In genomic region chr14:57409106-57409505, GRCm38 (mm10) we compare ENCODE assay signal across 12 mouse cellular contexts. TPM values are rescaled to one million over a fixed set of nuclear protein-coding genes. Genes with fewer than 3 reads are reported as not detected.
DNase-seq lines count a peak whose midpoint lies in the region; ATAC-seq and TF ChIP-seq lines count a peak whose summit lies in the region.
"Had no signal": no experiment of that assay in that cellular context is flagged by ENCODE, and none has a peak within 500 bp of the region (broad histone marks: within the 10 kb centered on the region; RNA-seq: fewer than 3 reads in every experiment).

No protein-coding gene starts in this region.

- peak; percentile 60 for DNase-seq in kidney, postnatal 0 days (ENCODE audit: low spot score)
- DNase-seq in kidney, postnatal 10 days = no peak
- DNase-seq in A20 (ENCODE audit: low read depth, low spot score) = peak; percentile 26
- no peak for DNase-seq in ES-E14 (ENCODE audit: low read depth, low spot score)
- no peak for DNase-seq in ovary, postnatal 36 days (ENCODE audit: low spot score)
- DNase-seq in frontal cortex, postnatal 36 days (ENCODE audit: low spot score in 2 of 2) = no peak
- DNase-seq: adrenal gland, adult 2 months; gastrocnemius, postnatal 25 days had no signal

- H3K4me1 ChIP-seq in kidney, postnatal 0 days (replicated peaks; ENCODE audit: insufficient read depth, low read length) = no peaks in the 10 kb centered on the region
- H3K4me1 ChIP-seq in ES-E14 (ENCODE audit: control insufficient read depth in 2 of 2, insufficient read depth in 2 of 2, low read length in 2 of 2, poor library complexity in 1 of 2) = peaks cover 0 to 5% of the 10 kb centered on the region in 2 experiments; a peak in 2 of 4 replicates
- H3K4me1 ChIP-seq in hindbrain, embryonic 16.5 days (ENCODE audit: control insufficient read depth, insufficient read depth, low read depth, low read length) = peaks cover 7% of the 10 kb centered on the region

- H3K9me3 ChIP-seq in kidney, postnatal 0 days (replicated peaks; ENCODE audit: low read length) = no peaks in the 10 kb centered on the region
- no peaks in the 10 kb centered on the region for H3K9me3 ChIP-seq in ES-E14 (ENCODE audit: control insufficient read depth, insufficient read depth, low read depth, low read length)
- no peaks in the 10 kb centered on the region for H3K9me3 ChIP-seq in hindbrain, embryonic 16.5 days (ENCODE audit: control insufficient read depth, low read length)
- H3K9me3 ChIP-seq: kidney, embryonic 15.5 days; limb, embryonic 15.5 days had no signal

- no peaks in the 10 kb centered on the region for H3K27me3 ChIP-seq in kidney, postnatal 0 days (ENCODE audit: insufficient read depth, low read length)
- no peaks in the 10 kb centered on the region for H3K27me3 ChIP-seq in hindbrain, embryonic 16.5 days (replicated peaks; ENCODE audit: control insufficient read depth, insufficient read depth, low read length)
- H3K27me3 ChIP-seq: kidney, embryonic 15.5 days; limb, embryonic 15.5 days had no signal

- no peak overlapping the region for H3K4me3 ChIP-seq in kidney, postnatal 0 days (replicated peaks; ENCODE audit: low read depth, low read length)
- H3K4me3 ChIP-seq in ES-E14 (ENCODE audit: insufficient read depth in 1 of 2, low read depth in 1 of 2, low read length in 2 of 2, poor library complexity in 1 of 2, severe bottlenecking in 1 of 2) = no peak overlapping the region
- H3K4me3 ChIP-seq in hindbrain, embryonic 16.5 days (ENCODE audit: low read length) = peak overlapping the region; percentile 19; the same call in 1 of the 2 replicates
- H3K4me3 ChIP-seq: kidney, embryonic 15.5 days; limb, embryonic 15.5 days had no signal

- H3K9ac ChIP-seq in kidney, postnatal 0 days (ENCODE audit: low read depth, low read length) = no peak overlapping the region
- no peak overlapping the region for H3K9ac ChIP-seq in ES-E14 (ENCODE audit: insufficient read depth, low read depth, low read length, poor library complexity, severe bottlenecking)
- no peak overlapping the region for H3K9ac ChIP-seq in hindbrain, embryonic 16.5 days (ENCODE audit: low read depth, low read length)
- H3K9ac ChIP-seq: kidney, embryonic 15.5 days; limb, embryonic 15.5 days had no signal

- in situ Hi-C loops in ES-E14 (cut with MboI; ENCODE audit: low sequenced_read_pairs in 2 of 2, unreplicated experiment in 2 of 2) = no loop called here

- ATAC-seq in kidney, postnatal 0 days (replicated peaks; ENCODE audit: low FRiP score, low read depth) = no peak
- peak; percentile 63; the same call in 1 of the 2 replicates for ATAC-seq in hindbrain, embryonic 16.5 days
- no peak for ATAC-seq in granulocyte monocyte progenitor cell, adult 5-6 weeks (replicated peaks; ENCODE audit: poor library complexity, severe bottlenecking)

- no peak overlapping the region for H3K27ac ChIP-seq in kidney, postnatal 0 days
- no peak overlapping the region for H3K27ac ChIP-seq in ES-E14 (ENCODE audit: insufficient read depth, low read depth, low read length, poor library complexity, severe bottlenecking)
- no peak overlapping the region for H3K27ac ChIP-seq in hindbrain, embryonic 16.5 days (ENCODE audit: low read depth, low read length)
- H3K27ac ChIP-seq: kidney, embryonic 15.5 days; limb, embryonic 15.5 days had no signal

- H3K4me2 ChIP-seq in kidney, postnatal 0 days (ENCODE audit: low read length) = no peak overlapping the region
- peak overlapping the region; percentile 38 for H3K4me2 ChIP-seq in hindbrain, embryonic 16.5 days (ENCODE audit: low read length)
- H3K4me2 ChIP-seq: kidney, embryonic 15.5 days; limb, embryonic 15.5 days had no signal

- 9% methylated on average over 6 of the region's 6 CpGs for WGBS in kidney, postnatal 0 days
- WGBS in hindbrain, embryonic 16.5 days = 17% methylated on average over 6 of the region's 6 CpGs

- no peaks in the 10 kb centered on the region for H3K36me3 ChIP-seq in kidney, postnatal 0 days (ENCODE audit: insufficient read depth, low read length)
- H3K36me3 ChIP-seq in ES-E14 (ENCODE audit: control insufficient read depth, insufficient read depth, low read length, poor library complexity, severe bottlenecking) = no peaks in the 10 kb centered on the region
- H3K36me3 ChIP-seq in hindbrain, embryonic 16.5 days (ENCODE audit: control insufficient read depth, insufficient read depth, low read length) = no peaks in the 10 kb centered on the region
- H3K36me3 ChIP-seq: kidney, embryonic 15.5 days; limb, embryonic 15.5 days had no signal

- peak; percentile 43; the same call in 1 of the 2 replicates for TF ChIP-seq CTCF in kidney, postnatal 0 days (IDR thresholded peaks at IDR 0.05; ENCODE audit: low read depth)

TF ChIP-seq in ES-E14, 5 proteins besides CTCF, POLR2A, EP300 and RAD21:
- TF ChIP-seq HCFC1 (IDR thresholded peaks at IDR 0.05; ENCODE audit: borderline replicate concordance, insufficient read depth, low read length) = no peak
- no peak for TF ChIP-seq CHD2 (IDR thresholded peaks at IDR 0.05; ENCODE audit: low read depth, low read length)
- TF ChIP-seq MAFK (IDR thresholded peaks at IDR 0.05; ENCODE audit: insufficient read depth, low read depth, low read length) = no peak
- TF ChIP-seq ZC3H11A (IDR thresholded peaks at IDR 0.05; ENCODE audit: borderline replicate concordance, low read depth, low read length) = no peak
- TF ChIP-seq ZNF384 (IDR thresholded peaks at IDR 0.05; ENCODE audit: low read depth, low read length) = peak; percentile 70

RNA-seq across cellular contexts. Expression of gene Cryl1, which starts 10.8 kb away (rescaled TPM):
- polyA plus RNA-seq in kidney, postnatal 0 days (2015; fragmentation: Nextera tagmentation; extraction: Ambion mirVana) = 100 and 105 TPM in 2 replicates
- total RNA-seq in ES-E14 (2012; rRNA removed) = 4.1 and 8.4 TPM in 2 replicates
- polyA plus RNA-seq in hindbrain, embryonic 16.5 days (2015; fragmentation: Nextera tagmentation; extraction: Ambion mirVana) = 13.2 and 15.4 TPM in 2 replicates
- total RNA-seq in granulocyte monocyte progenitor cell, adult 5-6 weeks (2014; fragmentation: Nextera tagmentation) = 15.3 and 28.5 TPM in 2 replicates
- total RNA-seq in granulocyte monocyte progenitor cell, adult 5-6 weeks (2017) = 10.4 and 26.5 TPM in 2 replicates

RNA-seq across cellular contexts. Expression of gene Ift88, which starts 14.8 kb away (rescaled TPM):
- 9.3 and 10.8 TPM in 2 replicates for polyA plus RNA-seq in kidney, postnatal 0 days (2015; fragmentation: Nextera tagmentation; extraction: Ambion mirVana)
- 3.6 and 11.0 TPM in 2 replicates for total RNA-seq in ES-E14 (2012; rRNA removed)
- polyA plus RNA-seq in hindbrain, embryonic 16.5 days (2015; fragmentation: Nextera tagmentation; extraction: Ambion mirVana) = 15.0 and 15.1 TPM in 2 replicates
- 6.5 and 8.6 TPM in 2 replicates for total RNA-seq in granulocyte monocyte progenitor cell, adult 5-6 weeks (2014; fragmentation: Nextera tagmentation)
- 10.3 and 11.5 TPM in 2 replicates for total RNA-seq in granulocyte monocyte progenitor cell, adult 5-6 weeks (2017)

Comparison
In these comparisons a context has a peak if more than half of its experiments do, and no peak if none do; other contexts are left out.
1. DNase-seq: peak in kidney, postnatal 0 days (single experiment) and A20 (single experiment); none in kidney, postnatal 10 days (single experiment), ES-E14 (single experiment), ovary, postnatal 36 days (single experiment) and frontal cortex, postnatal 36 days (0 of 2).